Mouse (Mus musculus) mouse trophoblast stem cell (cell line): ENCODE results near the gene Ephx1.
"Not testable (repeated sequence)": the region's sequence is repeated elsewhere in the genome, so short reads cannot be mapped to it uniquely, and the experiment has no call there.

ENCODE experiments used
- in situ Hi-C, 2 experiments: fragments of 300-500 bp; cut with MseI, MboI; formaldehyde crosslinking; loops; 2 replicates in 1 of 2; 3 replicates in 1 of 2; pipeline ENCODE4 v1.15.1; 2025

The Ephx1 gene

GRCm38 (mm10) chr1:180940776-180941460, 79.8 kb downstream of the Ephx1 start:
- in situ Hi-C loops: no loop called here

- in situ Hi-C loops: not testable (repeated sequence)
These were observed 81.9 kb downstream of the Ephx1 start for GRCm38 (mm10) chr1:180938781-180939180.

- in situ Hi-C loops: not testable (repeated sequence)
These were observed 83.1 kb downstream of the Ephx1 start for GRCm38 (mm10) chr1:180937631-180938030.

- in situ Hi-C loops: not testable (repeated sequence)
These were observed 83.9 kb downstream of the Ephx1 start for GRCm38 (mm10) chr1:180936610-180937398.

- in situ Hi-C loops: no loop called here
These were observed 86.0 kb downstream of the Ephx1 start, which contains the start of gene Lefty1 for GRCm38 (mm10) chr1:180934467-180935419. Gene Lefty1 (plus strand): TSS chr1:180935022.

GRCm38 (mm10) chr1:180933659-180934058, 87.0 kb downstream of the Ephx1 start:
- in situ Hi-C loops: no loop called here

GRCm38 (mm10) chr1:180931106-180931505, 89.6 kb downstream of the Ephx1 start:
- in situ Hi-C loops: no loop called here

- in situ Hi-C loops: no loop called here
These were observed 91.1 kb downstream of the Ephx1 start for GRCm38 (mm10) chr1:180929599-180929998.

GRCm38 (mm10) chr1:180926286-180926685, 94.4 kb downstream of the Ephx1 start:
- in situ Hi-C loops: no loop called here
